Mouse (Mus musculus): ENCODE data around the gene Serpina3j. TPM values are rescaled to one million over a fixed set of nuclear protein-coding genes. Genes with fewer than 3 reads are reported as not detected.

Gene Serpina3j
- not detected in 2 replicates for polyA plus RNA-seq (2014; fragmentation: Nextera tagmentation; extraction: Ambion mirVana)

- no peak within 1 kb of the TSS for H3K27ac ChIP-seq (replicated peaks; ENCODE audit: low read depth, low read length)
- H3K27me3 ChIP-seq (ENCODE audit: control insufficient read depth, insufficient read depth, low read length) = no peaks in the 10 kb centered on the region
- no peak within 1 kb of the TSS for H3K9ac ChIP-seq (ENCODE audit: low read length)
- WGBS = 91% methylated on average over 1 of the region's 1 CpGs
- no peaks in the 10 kb centered on the region for H3K4me1 ChIP-seq (ENCODE audit: control insufficient read depth, insufficient read depth, low read length)
- no peaks in the 10 kb centered on the region for H3K9me3 ChIP-seq (ENCODE audit: control insufficient read depth, low read length)
- no peak for ATAC-seq (ENCODE audit: insufficient number of reproducible peaks, low FRiP score, low TSS enrichment, low read depth)
- H3K4me3 ChIP-seq (ENCODE audit: low read depth, low read length) = no peak within 1 kb of the TSS
- no peak for DNase-seq (ENCODE audit: low spot score)
- no peaks in the 10 kb centered on the region for H3K36me3 ChIP-seq (ENCODE audit: control insufficient read depth, insufficient read depth, low read length)
- no peak within 1 kb of the TSS for H3K4me2 ChIP-seq (ENCODE audit: low read depth, severe bottlenecking)
Observed at GRCm38 (mm10) chr12:104314253-104314652, at the start of gene Serpina3j. Gene Serpina3j, plus strand, starts transcription at chr12:104314553.

GRCm38 (mm10) chr12:104266374-104266773 is 48.0 kb upstream of the Serpina3j start:
- H3K27ac ChIP-seq (replicated peaks; ENCODE audit: low read depth, low read length) = no peak overlapping the region
- DNase-seq (ENCODE audit: low spot score) = no peak
- ATAC-seq (ENCODE audit: insufficient number of reproducible peaks, low FRiP score, low TSS enrichment, low read depth) = no peak
- no peak overlapping the region for H3K4me3 ChIP-seq (ENCODE audit: low read depth, low read length)
- H3K4me2 ChIP-seq (ENCODE audit: low read depth, severe bottlenecking) = no peak overlapping the region
- peaks cover 5% of the 10 kb centered on the region; the same call in 1 of the 2 replicates for H3K4me1 ChIP-seq (ENCODE audit: control insufficient read depth, insufficient read depth, low read length)
- 74% methylated on average over 3 of the region's 3 CpGs for WGBS
- no peaks in the 10 kb centered on the region for H3K36me3 ChIP-seq (ENCODE audit: control insufficient read depth, insufficient read depth, low read length)
- H3K9ac ChIP-seq (ENCODE audit: low read length) = no peak overlapping the region
- H3K27me3 ChIP-seq (ENCODE audit: control insufficient read depth, insufficient read depth, low read length) = no peaks in the 10 kb centered on the region
- no peaks in the 10 kb centered on the region for H3K9me3 ChIP-seq (ENCODE audit: control insufficient read depth, low read length)

GRCm38 (mm10) chr12:104278216-104279055 is 35.9 kb upstream of the Serpina3j start:
- H3K4me2 ChIP-seq (ENCODE audit: low read depth, severe bottlenecking) = no peak overlapping the region
- H3K27me3 ChIP-seq (ENCODE audit: control insufficient read depth, insufficient read depth, low read length) = no peaks in the 10 kb centered on the region
- no peak overlapping the region for H3K4me3 ChIP-seq (ENCODE audit: low read depth, low read length)
- H3K9me3 ChIP-seq (ENCODE audit: control insufficient read depth, low read length) = no peaks in the 10 kb centered on the region
- no peak overlapping the region for H3K9ac ChIP-seq (ENCODE audit: low read length)
- no peak for DNase-seq (ENCODE audit: low spot score)
- no peaks in the 10 kb centered on the region for H3K36me3 ChIP-seq (ENCODE audit: control insufficient read depth, insufficient read depth, low read length)
- no peak for ATAC-seq (ENCODE audit: insufficient number of reproducible peaks, low FRiP score, low TSS enrichment, low read depth)
- H3K4me1 ChIP-seq (ENCODE audit: control insufficient read depth, insufficient read depth, low read length) = no peaks in the 10 kb centered on the region
- no peak overlapping the region for H3K27ac ChIP-seq (replicated peaks; ENCODE audit: low read depth, low read length)
- WGBS = 78% methylated on average over 18 of the region's 18 CpGs

DNA sequence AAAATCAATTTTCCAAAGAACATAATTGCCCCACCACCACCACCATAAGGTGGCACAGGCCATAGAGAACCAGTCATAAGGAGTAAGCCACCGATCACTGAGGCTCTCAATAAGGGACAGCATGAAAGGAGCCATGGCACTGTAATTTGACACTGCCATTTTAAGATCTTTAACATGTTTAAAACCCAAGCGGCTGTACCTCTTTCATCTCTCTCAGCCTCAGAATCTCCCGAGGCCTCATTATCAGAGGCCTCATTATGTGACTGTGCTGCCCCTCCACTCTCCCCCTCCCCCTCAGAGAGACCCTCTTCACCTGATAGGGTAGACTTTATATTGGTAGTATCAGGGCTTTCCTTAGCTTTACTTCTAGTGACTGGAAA is 35.3 kb upstream of the Serpina3j start:
- Histone ChIP-seq H3K36me3 (ENCODE audit: control insufficient read depth, insufficient read depth, low read length) (no peaks in the 10 kb centered on the region), H3K4me1 (ENCODE audit: control insufficient read depth, insufficient read depth, low read length) (no peaks in the 10 kb centered on the region), H3K4me3 (ENCODE audit: low read depth, low read length) (no peak overlapping the region), H3K27ac (replicated peaks; ENCODE audit: low read depth, low read length) (no peak overlapping the region), H3K9ac (ENCODE audit: low read length) (no peak overlapping the region), H3K4me2 (ENCODE audit: low read depth, severe bottlenecking) (no peak overlapping the region), H3K9me3 (ENCODE audit: control insufficient read depth, low read length) (no peaks in the 10 kb centered on the region), H3K27me3 (ENCODE audit: control insufficient read depth, insufficient read depth, low read length) (no peaks in the 10 kb centered on the region)
- WGBS = 1% methylated on average over 3 of the region's 3 CpGs
- DNase-seq (ENCODE audit: low spot score) (no peak), ATAC-seq (ENCODE audit: insufficient number of reproducible peaks, low FRiP score, low TSS enrichment, low read depth) (no peak)

DNA sequence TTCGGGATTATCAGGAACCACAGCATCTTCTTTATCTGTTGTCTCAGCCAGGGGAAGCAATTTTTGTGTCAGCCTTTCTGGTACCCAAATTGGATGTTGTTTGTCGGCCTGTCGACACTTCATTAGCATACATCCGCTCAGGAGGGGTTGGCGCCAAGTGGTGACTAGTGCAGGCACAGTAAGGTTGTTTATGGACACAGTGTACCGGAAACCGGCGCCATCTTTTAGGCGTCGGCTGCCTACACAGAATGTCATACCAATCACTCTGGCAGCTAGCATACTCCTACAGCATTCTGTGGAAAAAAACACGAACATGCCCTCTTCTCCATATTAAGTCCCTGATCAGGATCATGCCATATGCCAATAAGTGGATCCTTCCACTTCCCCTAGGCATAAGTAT is 31.0 kb upstream of the Serpina3j start:
- Histone ChIP-seq H3K27me3 (ENCODE audit: control insufficient read depth, insufficient read depth, low read length) (no peaks in the 10 kb centered on the region), H3K36me3 (ENCODE audit: control insufficient read depth, insufficient read depth, low read length) (no peaks in the 10 kb centered on the region), H3K9me3 (ENCODE audit: control insufficient read depth, low read length) (no peaks in the 10 kb centered on the region), H3K27ac (replicated peaks; ENCODE audit: low read depth, low read length) (no peak overlapping the region), H3K4me1 (ENCODE audit: control insufficient read depth, insufficient read depth, low read length) (no peaks in the 10 kb centered on the region), H3K9ac (ENCODE audit: low read length) (no peak overlapping the region), H3K4me3 (ENCODE audit: low read depth, low read length) (no peak overlapping the region), H3K4me2 (ENCODE audit: low read depth, severe bottlenecking) (no peak overlapping the region)
- 90% methylated on average over 11 of the region's 11 CpGs for WGBS
- DNase-seq (ENCODE audit: low spot score) (no peak), ATAC-seq (ENCODE audit: insufficient number of reproducible peaks, low FRiP score, low TSS enrichment, low read depth) (no peak)

- Histone ChIP-seq H3K36me3 (ENCODE audit: control insufficient read depth, insufficient read depth, low read length) (no peaks in the 10 kb centered on the region), H3K4me3 (ENCODE audit: low read depth, low read length) (no peak overlapping the region)
Observed at GRCm38 (mm10) chr12:104288336-104288735, 26.0 kb upstream of the Serpina3j start.

DNA sequence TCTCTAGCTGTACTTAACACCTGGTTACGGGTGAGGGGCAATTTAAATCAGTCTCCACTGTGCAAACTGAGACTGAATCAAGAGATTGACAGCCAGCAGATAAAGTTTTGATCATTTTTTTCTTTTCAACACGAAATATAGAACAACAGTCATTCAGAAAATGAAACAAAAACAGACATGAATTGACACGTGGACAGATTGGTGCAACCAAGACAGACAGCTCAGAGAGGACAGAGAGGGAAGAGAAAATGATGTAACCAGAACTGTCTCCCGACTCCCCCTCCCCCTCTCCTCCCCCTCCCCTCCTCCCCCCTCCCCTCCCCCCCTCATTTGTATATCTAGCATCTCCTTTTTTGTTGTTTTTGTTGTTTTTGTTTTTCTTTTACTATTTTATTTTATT is 24.5 kb upstream of the Serpina3j start:
- no peak for ATAC-seq (ENCODE audit: insufficient number of reproducible peaks, low FRiP score, low TSS enrichment, low read depth)
- Histone ChIP-seq H3K9me3 (ENCODE audit: control insufficient read depth, low read length) (no peaks in the 10 kb centered on the region), H3K4me3 (ENCODE audit: low read depth, low read length) (no peak overlapping the region), H3K27me3 (ENCODE audit: control insufficient read depth, insufficient read depth, low read length) (no peaks in the 10 kb centered on the region), H3K4me2 (ENCODE audit: low read depth, severe bottlenecking) (no peak overlapping the region), H3K36me3 (ENCODE audit: control insufficient read depth, insufficient read depth, low read length) (no peaks in the 10 kb centered on the region), H3K4me1 (ENCODE audit: control insufficient read depth, insufficient read depth, low read length) (no peaks in the 10 kb centered on the region), H3K27ac (replicated peaks; ENCODE audit: low read depth, low read length) (no peak overlapping the region), H3K9ac (ENCODE audit: low read length) (no peak overlapping the region)
- no peak for DNase-seq (ENCODE audit: low spot score)
- WGBS = 41% methylated on average over 4 of the region's 4 CpGs

More at GRCm38 (mm10) chr12:104288336-104288735, 26.0 kb upstream of the Serpina3j start:
- no peak overlapping the region for H3K4me2 ChIP-seq (ENCODE audit: low read depth, severe bottlenecking)
- DNase-seq (ENCODE audit: low spot score) = no peak
- H3K9me3 ChIP-seq (ENCODE audit: control insufficient read depth, low read length) = no peaks in the 10 kb centered on the region
- no peaks in the 10 kb centered on the region for H3K27me3 ChIP-seq (ENCODE audit: control insufficient read depth, insufficient read depth, low read length)
- no peak overlapping the region for H3K9ac ChIP-seq (ENCODE audit: low read length)
- H3K4me1 ChIP-seq (ENCODE audit: control insufficient read depth, insufficient read depth, low read length) = no peaks in the 10 kb centered on the region
- no peak overlapping the region for H3K27ac ChIP-seq (replicated peaks; ENCODE audit: low read depth, low read length)
- no peak for ATAC-seq (ENCODE audit: insufficient number of reproducible peaks, low FRiP score, low TSS enrichment, low read depth)

DNA sequence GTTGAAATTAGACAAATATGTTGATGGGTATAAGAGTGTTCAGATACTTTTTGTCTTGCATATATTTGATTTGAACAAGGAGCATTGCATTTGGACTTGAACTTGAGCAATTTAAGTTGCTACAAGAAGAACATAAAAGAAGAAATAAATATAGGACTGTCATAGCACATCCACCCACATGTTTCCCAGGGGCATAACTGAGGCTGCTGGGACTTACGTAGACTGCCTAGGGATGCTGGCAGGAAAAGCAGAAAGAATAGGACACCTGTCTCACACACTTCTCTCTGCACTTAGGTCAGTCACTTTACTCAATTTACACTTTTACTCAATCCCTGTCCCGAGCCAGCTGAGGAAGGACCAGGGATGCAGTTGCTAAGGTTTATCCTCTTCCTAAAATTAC is 20.4 kb upstream of the Serpina3j start:
- ATAC-seq (ENCODE audit: insufficient number of reproducible peaks, low FRiP score, low TSS enrichment, low read depth) = no peak
- WGBS = 83% methylated on average over 2 of the region's 2 CpGs

DNA sequence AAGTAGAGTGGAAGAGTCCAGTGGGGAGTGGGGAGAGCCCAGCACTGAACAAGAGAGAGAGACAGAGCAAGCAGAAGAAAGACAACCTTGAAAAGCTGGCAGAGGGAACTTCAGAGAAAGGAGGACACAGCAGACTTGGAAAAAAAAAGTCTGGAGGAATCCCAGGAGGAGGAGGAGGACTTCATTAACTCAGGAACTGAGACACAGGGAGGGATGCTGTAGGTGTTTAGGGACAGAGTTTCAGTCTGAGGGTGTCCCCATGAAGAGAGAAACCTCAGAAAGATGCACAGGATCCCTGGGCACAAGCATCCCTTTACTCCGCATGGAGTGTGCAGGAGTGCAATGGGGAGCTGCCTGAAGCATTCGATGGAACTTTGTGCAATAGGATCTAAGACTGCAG is 16.3 kb upstream of the Serpina3j start:
- Histone ChIP-seq H3K9ac (ENCODE audit: low read length) (no peak overlapping the region), H3K9me3 (ENCODE audit: control insufficient read depth, low read length) (no peaks in the 10 kb centered on the region), H3K36me3 (ENCODE audit: control insufficient read depth, insufficient read depth, low read length) (no peaks in the 10 kb centered on the region), H3K4me2 (ENCODE audit: low read depth, severe bottlenecking) (no peak overlapping the region), H3K4me3 (ENCODE audit: low read depth, low read length) (no peak overlapping the region), H3K4me1 (ENCODE audit: control insufficient read depth, insufficient read depth, low read length) (no peaks in the 10 kb centered on the region), H3K27me3 (ENCODE audit: control insufficient read depth, insufficient read depth, low read length) (no peaks in the 10 kb centered on the region), H3K27ac (replicated peaks; ENCODE audit: low read depth, low read length) (no peak overlapping the region)
- WGBS = 86% methylated on average over 2 of the region's 2 CpGs
- DNase-seq (ENCODE audit: low spot score) (no peak), ATAC-seq (ENCODE audit: insufficient number of reproducible peaks, low FRiP score, low TSS enrichment, low read depth) (no peak)

More for the DNA sequence above, 20.4 kb upstream of the Serpina3j start:
- no peaks in the 10 kb centered on the region for H3K9me3 ChIP-seq (ENCODE audit: control insufficient read depth, low read length)
- H3K27ac ChIP-seq (replicated peaks; ENCODE audit: low read depth, low read length) = no peak overlapping the region
- H3K4me3 ChIP-seq (ENCODE audit: low read depth, low read length) = no peak overlapping the region
- H3K4me2 ChIP-seq (ENCODE audit: low read depth, severe bottlenecking) = no peak overlapping the region
- H3K4me1 ChIP-seq (ENCODE audit: control insufficient read depth, insufficient read depth, low read length) = no peaks in the 10 kb centered on the region
- no peaks in the 10 kb centered on the region for H3K27me3 ChIP-seq (ENCODE audit: control insufficient read depth, insufficient read depth, low read length)
- no peak overlapping the region for H3K9ac ChIP-seq (ENCODE audit: low read length)
- H3K36me3 ChIP-seq (ENCODE audit: control insufficient read depth, insufficient read depth, low read length) = no peaks in the 10 kb centered on the region
- no peak for DNase-seq (ENCODE audit: low spot score)
